Mouse (Mus musculus) cerebellum, postnatal 25 days (tissue): ENCODE data around the gene Map3k7cl.

ENCODE experiments used
- DNase-seq, 2 experiments: peaks; one replicate each; pipeline ENCODE4 v3.0.0; 2021; ENCODE audit warnings: mixed read lengths in 2 of 2

Map3k7cl gene

DNA sequence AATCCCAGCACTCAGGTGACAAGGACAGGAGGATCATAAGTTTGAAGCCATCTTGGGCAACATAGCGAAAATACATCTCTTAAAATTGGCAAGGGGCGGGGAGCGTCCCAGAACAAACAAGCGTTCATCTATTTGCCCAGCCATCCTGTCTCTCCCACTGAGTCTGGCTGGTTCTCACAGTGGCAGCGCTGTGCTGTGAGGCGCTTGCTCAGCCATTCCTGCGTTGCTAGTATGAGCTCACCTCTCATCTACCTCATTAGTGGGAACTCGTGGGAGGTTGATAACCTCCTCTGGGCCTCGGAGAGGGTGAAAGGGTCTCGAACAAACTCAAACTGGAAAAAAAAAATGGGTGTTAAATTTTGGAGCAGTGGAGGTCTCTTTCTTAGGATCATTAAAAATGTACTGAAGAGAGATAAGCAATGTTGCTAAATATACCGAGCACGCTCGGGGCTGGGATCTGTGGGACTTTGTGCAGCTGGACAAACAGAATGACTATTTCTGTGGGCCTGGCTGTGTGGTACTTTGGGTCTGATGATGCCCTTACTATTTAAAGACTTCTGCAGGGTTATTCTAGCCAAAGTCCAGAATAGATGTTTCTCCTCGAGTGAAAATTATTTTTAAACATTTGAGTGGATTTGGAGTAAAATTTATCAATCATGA is 91.1 kb downstream of the Map3k7cl start:
- DNase-seq: no peak
